Mouse (Mus musculus) embryonic fibroblast, embryonic 13.5 days (primary cell): ENCODE measurements around the gene 1700029F12Rik.

Experiments used
- CTCF ChIP-seq: IDR thresholded peaks from 2 replicates; pipeline ENCODE4 v1.5.1; 2011; ENCODE audit warnings: mild to moderate bottlenecking, control low read depth, low read length, moderate library complexity, borderline replicate concordance; ENCODE audit not compliant: insufficient read depth
- POLR2A ChIP-seq: IDR thresholded peaks from 2 replicates; pipeline ENCODE4 v1.6.1; 2011; ENCODE audit warnings: low read depth, mild to moderate bottlenecking, control low read depth, low read length, moderate library complexity

DNA sequence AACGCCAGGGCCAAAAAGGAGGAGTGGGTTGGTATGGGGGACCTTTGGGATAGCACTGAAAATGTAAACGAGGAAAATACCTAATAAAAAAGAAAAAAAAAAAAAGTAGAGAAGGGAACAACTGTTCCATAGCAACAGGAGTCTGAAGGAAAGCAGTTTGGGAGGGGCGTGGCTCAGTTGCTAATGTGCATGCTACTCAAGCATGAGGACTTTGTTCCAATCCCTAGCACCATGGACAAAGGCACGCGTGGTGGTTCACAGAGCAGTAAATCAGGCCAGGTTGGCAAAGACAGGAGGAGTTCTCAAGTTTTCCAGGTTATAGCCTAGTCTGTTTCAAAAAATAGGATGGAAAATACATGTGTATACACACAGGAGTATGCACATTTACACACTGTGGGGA, 14.0 kb downstream of the 1700029F12Rik start:
- TF ChIP-seq POLR2A = no peak
- no peak for TF ChIP-seq CTCF
